Mouse (Mus musculus): ENCODE measurements around the gene Abcc6.

Gene Abcc6

DNA sequence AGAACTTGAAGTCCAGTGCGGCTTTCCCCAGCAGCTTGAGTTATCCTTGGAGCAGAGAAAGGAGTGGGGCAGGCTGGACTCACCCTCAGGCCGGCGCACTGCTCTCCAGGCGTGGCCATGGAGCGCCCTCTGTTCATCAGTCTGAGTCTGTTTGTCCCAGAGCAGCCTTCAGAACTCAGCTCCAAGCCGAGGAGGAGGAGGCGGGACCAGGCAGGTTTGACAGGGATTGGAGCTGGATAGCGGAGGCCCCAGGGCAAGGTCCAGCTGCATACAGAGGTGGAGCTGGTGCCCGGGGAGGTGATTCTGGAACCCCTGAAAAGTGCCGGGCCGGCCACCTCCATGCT is at the start of gene Abcc6:
TSS of gene Abcc6 (minus strand) at position 158 of the 344 bp plus-strand sequence.
- in situ Hi-C loops (cut with MseI, MboI) = no loop called here

DNA sequence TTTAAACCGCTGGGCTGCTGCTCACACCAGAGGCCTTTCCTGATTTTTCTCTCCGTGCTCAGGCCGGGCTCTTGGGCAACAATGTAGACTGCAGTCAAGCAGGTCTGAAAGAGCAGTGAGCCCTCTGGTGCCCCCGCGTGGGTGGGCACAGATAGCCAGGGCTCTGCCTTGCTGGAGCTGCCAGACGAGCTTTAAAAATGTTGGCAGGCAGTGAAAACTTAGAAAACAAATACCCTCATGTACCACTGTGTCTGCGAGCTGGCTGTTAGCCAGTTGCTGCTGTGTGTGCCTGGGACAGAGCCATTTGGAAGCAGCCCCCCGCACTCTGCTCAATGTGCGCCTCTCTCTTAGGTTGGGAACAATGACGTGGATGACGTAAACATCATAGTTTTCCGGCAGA is 47.6 kb upstream of the Abcc6 start:
- in situ Hi-C loops (cut with MseI, MboI) = no loop called here

DNA sequence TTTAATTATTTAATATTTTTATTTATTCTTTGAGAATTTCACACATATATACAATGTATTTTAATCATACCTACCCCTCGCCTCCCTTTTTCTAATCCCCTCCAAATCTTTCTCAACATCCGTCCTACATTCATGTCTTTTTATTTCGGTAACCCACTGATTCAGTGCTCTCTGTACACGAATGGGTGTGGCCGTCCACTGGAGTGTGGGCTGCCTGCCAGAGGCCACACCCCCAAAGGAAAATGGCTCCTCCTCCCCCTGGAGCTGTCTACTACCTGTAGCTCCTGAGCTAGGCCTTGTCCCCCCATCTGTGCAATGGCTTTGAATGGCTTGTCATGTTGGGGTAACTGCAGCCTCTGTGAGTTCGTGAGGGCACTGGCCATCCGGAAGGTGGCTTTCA is 46.7 kb upstream of the Abcc6 start:
- in situ Hi-C loops (cut with MseI, MboI) = no loop called here

DNA sequence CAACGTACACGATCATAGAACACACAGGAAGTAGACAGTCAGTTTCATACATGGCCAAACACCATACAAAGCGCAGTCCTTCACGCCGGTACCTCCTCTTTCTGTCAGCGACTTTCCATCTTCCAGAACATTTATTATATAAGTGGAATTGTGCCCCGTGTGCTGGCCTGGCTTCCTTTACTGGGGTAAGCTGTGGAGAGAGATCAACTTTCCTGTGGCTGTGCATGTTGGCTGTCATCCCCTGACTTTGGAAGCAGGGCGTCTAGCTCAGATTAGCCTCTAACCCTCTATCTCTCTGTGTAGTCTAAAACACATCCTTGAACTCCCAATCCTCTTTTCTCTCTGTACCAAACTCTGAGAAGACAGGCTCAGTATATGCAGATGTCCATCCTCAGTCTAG is 38.7 kb upstream of the Abcc6 start:
- in situ Hi-C loops (cut with MseI, MboI) = no loop called here

DNA sequence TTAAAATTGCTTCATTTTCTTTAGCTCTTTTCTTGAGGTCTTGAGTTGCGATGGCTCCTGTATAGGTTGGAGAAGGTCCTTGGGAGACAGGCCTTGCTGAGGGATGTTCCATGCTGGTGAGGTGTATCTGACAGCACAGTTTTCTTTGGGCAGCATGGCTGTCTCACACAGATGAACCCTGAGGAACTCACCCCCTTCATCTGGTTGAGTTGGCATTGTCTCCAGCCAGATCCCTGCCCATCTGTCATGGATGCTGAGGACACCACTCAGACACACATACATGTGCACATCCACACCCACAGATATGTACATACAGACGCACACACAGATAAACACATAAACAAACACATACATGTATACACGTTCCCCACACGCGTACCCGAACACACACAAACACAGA is 33.2 kb upstream of the Abcc6 start:
- in situ Hi-C loops (cut with MseI, MboI) = no loop called here

DNA sequence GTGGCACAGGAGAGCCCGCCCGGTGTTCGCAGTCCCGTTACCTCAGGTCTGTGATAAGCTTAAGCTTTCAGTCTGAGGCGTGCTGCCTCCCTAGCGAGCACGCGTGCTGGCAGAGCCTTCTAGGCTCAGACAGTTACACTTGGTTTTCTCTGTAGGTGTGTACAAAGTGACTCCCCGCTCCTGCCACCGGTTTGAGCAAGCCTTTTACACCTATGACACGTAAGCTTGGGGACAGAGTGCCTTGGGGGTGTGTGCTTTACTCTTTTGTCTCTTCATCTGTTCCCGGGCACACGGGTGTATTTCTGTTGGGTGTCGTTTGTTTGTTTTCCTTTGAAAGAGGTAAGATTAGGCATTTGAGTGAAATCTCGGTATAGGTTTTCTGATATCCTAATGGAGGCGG is 31.5 kb upstream of the Abcc6 start:
- in situ Hi-C loops (cut with MseI, MboI) = no loop called here

DNA sequence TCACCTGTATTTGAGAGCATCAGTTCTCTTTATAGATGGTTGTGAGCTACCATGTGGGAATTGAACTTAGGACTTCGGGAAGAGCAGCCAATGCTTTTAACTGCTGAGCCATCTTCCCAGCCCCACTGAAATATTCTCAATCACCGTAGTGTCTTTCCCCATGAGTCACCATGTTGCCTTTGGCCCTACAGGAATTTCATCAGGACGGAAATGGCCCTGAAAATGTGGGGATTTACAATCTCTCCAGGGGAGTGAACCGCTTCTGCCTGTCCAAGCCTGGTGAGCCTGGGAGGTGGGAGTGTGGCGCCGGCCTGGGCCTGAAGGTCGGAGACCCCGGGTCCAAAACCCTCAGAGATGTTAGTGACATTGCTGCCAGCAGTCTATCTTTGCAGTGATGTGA is 30.6 kb upstream of the Abcc6 start:
- in situ Hi-C loops (cut with MseI, MboI) = no loop called here

DNA sequence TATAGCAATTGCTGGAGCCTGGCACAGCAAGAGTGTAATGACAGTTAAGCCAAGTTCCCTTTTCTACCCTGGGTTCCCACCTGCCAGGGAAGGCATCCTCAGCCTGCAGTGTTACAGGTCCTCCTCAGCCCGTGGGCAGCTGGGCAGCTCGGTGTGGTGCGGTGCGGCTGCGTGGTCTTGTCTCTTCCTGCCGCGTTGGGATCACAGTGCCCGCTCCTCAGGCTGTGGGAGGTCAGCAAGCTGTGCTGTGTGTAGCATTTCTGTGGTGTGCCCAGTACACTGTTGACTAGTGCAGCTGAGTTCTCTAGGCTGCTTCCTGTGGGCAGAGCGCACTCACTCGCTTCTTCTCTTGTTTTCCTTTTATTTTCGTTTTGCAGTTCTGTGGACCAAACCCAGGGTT is 28.8 kb upstream of the Abcc6 start:
- in situ Hi-C loops (cut with MseI, MboI) = no loop called here

DNA sequence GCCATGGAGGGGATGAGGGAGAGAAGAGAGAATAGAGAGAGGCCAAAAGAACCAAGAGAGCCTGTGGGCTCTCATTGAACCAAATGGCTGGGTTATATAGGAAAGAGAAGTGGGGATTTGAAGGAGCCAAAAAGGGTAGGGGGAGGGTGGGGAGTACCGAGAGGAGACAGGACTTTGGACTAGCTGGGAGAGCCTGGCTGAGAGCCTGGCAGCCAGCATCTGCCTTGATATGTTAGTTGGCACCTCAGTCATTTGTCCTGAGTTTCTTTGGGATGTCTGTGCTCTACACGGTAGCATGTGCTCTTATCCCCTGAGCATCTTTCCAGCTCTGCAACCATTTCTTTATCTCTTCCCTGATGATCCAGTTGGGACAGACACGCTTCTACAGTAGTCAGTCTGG is 23.5 kb upstream of the Abcc6 start:
- in situ Hi-C loops (cut with MseI, MboI) = no loop called here

DNA sequence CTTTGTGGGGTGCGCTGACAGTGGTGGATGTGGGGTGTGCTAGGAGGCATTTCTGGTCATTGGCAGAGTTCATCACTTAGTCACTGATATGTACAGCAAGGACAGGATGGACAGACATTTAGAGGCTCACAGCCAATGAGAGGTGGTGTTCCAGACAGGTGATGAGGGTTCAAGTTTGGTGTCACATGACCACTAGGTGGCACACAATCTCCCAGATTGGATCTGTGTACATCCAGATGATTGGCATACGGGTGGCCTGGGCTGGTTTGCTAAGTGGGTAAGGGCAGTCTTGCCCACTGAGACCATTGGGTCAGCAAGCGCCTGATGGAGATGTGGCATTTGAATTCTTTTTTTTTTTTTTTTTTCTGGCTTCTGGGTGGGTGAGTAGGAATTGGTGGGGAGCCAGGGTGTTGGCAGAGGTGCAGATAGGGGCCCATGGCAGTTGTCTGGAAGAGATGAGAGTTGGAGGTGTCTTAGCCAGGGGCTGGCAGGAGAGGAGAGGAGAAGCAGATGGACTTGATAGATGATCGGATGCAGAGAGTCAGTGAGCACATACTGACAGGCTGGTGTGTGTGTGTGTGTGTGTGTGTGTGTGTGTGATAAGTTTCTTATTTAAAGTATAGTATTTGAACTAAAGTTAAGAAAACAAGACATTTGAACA is 22.2 kb upstream of the Abcc6 start:
- in situ Hi-C loops (cut with MseI, MboI) = no loop called here

DNA sequence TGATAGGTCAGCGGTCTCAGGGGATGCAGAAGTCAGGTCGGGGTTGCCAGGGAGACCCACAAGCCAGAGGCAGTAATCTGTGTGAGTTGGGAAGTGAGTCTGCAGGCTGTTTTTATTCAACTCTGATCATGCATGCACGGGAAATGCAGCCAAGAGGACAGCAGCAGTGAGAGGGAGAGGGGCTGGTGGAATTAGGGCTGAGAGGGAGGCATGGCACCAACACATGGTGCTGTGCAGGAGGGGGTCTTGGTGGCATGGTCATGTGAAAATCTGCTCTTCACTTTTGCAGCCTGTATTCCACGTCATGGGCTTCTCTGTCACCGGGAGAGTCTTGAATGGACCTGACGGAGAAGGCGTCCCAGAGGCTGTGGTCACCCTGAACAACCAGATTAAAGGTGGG is 19.9 kb upstream of the Abcc6 start:
- in situ Hi-C loops (cut with MseI, MboI) = no loop called here

DNA sequence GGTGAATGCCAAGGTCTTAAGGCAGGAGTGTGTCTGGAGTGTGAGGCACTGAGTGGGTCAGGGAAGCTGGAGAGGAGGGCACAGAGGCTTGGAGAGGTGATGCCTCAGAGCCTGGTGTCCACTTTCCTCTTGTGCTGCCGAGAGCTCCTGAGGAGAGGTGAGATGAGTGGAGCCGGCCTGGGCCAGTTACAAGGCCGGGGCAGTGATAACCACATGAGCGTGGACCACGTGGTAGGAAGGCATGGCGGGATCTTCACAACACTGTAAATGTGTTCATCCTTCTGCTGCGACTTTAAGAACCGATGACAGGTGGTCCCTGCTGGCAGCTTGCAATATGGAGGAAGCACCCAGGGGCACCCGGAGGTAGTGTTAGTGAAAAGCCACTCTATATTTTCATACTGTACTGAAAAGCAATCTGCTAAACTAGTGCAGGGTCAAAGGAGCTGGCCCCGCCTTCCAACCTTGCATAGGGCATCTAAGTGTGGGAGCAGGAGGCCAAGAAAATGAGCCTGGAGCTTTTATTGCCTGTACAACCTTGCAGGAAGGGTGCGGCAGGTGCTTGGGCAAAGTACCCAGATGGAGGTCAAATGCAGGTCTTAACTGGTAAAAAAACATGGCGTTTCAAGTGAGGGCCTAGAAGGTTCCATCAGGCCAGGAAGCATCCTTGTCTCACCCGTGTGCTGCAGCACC is 17.9 kb upstream of the Abcc6 start:
- in situ Hi-C loops (cut with MseI, MboI) = no loop called here

DNA sequence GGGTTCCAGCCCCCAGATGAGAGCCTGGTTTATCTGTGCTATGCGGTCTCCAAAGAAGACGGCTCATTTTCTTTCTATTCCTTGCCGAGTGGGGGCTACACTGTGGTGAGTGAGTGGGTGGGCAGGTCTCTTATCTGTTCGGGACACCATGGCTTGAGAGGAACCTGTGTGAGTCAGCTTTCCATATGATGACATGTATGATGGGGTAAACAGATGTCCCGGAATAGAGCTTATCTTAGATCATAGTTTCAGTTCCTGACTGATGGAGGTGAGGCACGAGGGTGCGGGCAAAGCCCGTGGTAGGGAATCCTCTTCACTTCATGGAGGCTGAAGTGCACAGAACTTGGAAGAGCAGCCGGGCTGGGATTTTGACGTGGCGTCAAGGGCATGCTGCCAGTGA is 15.8 kb upstream of the Abcc6 start:
- in situ Hi-C loops (cut with MseI, MboI) = no loop called here

DNA sequence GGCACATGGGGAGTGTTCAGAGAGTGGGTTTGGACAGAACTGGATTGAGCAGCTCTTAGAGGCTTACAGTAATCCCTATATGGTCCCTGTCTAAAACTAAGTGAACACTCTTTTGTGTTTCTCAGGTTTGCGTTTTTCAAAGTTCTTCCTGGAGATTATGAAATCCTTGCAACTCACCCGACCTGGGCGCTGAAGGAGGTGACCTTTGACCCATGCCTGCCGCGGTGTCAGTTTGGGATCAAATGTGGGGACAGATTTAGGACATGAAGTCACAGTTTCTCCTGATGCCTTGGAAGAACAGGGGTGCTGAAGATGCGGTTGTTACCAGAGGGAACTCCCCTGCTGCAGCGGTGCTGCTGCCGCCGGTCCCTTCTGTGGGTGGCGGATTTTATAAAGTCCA is 14.0 kb upstream of the Abcc6 start:
- in situ Hi-C loops (cut with MseI, MboI) = no loop called here

DNA sequence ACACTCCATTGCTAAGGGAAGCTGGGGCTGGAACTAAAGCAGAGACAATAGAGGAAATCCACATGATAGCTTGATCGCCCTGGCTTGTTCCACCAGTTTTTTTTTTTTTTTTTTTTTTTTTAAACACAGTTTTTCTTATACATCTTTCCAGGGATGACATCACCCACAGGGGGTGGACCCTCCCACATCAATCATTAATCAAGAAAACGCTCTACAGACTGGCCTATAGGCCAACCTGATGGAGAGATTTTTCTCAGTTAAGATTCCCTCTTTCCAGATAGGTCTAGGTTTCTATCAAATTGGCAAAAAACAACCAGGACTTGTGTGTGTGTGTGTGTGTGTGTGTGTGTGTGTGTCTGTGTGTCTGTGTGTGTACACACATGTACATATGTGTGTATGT is 9.8 kb upstream of the Abcc6 start:
- in situ Hi-C loops (cut with MseI, MboI) = no loop called here

DNA sequence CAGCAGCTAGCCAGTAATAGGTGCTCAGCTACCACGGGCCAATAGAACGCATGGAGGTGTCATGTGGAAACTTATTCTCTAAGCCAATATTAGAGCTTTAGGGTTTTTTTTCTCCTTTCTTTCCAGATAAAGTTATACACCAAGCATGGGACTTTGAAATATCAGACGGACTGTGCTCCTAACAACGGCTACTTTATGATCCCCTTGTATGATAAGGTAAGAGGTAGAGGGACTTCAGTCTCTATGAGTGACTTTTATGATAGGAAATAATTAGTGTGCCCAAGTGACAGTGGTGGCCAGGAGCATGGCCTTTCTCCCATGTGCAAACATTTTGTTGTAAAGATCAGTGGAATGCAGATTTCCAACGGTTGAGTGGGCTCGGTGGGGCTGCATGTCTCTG is 7.3 kb upstream of the Abcc6 start:
- in situ Hi-C loops (cut with MseI, MboI) = no loop called here

DNA sequence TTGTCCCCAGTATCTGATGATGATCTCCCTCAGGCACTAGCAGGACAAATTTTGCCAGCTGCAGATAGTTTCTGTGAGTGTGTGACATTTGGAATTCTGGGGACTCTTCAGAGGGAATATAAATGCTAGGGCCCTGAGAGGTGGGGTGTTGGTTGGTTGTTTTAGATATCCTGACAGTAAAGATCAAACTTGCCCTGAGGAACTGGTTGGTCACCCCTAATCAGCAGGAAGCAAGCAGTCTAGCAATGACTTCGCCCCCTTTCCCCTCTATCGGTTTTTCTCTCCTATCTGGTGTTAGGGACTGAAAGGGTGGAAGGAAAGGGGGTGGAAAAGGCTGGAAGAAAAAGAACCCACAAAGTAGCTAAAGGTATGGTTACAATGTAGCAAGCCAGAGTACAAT is 5.4 kb upstream of the Abcc6 start:
- in situ Hi-C loops (cut with MseI, MboI) = no loop called here

DNA sequence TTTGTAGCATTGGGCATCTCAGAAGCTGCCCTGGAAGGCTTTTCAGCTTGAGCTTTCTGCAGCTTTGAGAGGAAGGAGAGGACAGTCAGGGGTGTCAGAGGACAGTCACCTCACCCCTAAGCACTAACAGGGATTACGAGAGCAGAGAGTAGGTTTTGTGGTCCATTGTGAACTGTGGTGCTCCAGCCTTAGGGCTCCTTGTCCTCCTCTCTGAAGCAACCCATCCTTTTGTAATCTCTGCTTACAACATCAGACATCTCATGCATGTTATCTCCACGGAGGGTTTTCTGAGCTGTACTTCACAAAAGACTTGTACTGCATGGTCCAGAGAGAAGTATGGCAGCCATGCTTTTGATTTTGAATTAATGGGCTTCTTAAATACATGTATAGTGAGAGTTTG is 4.9 kb upstream of the Abcc6 start:
- in situ Hi-C loops (cut with MseI, MboI) = no loop called here

DNA sequence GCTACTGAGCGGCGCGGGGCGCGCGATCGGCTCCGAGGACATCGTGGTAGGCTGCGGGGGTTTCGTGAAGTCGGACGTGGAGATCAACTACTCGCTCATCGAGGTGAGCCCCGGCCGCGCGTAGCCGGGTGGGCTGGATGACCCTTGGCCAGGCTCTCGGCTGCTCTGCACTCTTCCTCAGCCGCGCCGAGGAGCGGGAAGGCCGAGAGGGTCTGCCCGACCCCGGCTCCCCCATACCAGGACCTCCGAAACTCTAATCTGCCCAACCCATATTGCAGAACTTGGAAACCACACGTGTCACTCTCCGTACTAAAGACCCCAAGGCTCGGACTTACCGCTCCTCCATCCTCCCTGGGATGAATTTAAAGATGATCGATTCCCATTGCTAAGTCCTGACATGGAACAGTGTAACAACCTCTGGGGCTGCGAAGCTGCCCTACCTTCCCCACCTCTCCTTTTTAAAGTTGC is 3.8 kb upstream of the Abcc6 start:
- in situ Hi-C loops (cut with MseI, MboI) = no loop called here

DNA sequence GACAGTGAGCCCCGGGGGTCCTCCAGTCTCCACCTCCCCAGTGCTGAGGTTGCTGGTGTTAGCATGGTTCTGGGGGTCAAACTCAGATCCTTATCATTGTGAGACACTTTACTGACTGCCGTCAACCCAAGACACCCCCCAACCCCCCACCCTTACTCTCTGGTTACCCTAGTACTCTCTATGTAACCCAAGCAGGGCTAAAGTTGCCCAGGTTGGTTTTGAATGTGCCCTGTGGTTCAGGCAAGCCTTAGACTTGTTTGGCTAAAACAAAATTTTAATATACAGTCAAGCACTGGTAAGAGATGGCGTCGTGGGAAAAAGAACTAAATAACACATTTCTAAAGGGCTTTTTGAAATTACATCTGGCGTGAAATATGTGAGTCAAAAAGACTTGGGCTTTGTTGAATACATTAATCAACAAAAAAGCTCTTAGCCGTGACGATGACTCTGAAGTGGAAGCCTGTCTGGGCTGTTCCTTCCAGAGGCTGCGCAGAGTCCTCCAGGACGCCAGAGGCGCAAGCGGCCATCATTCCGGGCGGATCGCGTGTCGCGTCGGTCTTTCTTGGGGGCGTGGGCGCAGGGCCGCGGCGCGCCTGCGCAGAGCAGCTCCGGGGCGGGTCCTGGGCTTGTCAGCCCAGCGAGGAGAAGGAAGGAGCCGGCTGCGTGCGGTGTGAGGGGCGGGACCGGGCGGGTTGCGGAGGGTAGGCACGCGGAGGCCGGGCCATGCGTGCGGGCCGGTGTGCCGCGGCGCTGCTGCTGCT is 3.2 kb upstream of the Abcc6 start, which contains the start of gene Nomo1:
TSS of gene Nomo1 (plus strand) at position 590 of the 761 bp plus-strand sequence.
- in situ Hi-C loops (cut with MseI, MboI) = no loop called here

DNA sequence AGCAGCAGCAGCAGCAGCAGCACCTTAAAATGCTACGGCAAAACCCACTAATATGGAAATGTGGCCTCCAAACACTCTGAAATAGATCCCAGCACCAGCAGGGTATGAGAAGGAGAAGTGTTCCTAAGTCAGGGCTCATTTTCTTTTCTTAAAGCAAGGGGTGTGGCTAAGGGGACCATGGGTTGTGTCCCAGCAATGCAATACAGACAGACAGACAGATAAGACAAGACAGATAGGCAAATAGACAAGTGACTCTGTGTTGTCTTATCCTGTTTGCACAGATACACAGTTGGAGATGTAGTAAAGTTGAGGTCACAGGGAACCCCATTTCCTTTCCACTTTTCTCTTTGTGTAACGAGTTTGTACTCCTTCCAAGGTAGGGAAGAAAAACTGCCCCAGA is 973 bp upstream of the Abcc6 start:
- in situ Hi-C loops (cut with MseI, MboI) = no loop called here

DNA sequence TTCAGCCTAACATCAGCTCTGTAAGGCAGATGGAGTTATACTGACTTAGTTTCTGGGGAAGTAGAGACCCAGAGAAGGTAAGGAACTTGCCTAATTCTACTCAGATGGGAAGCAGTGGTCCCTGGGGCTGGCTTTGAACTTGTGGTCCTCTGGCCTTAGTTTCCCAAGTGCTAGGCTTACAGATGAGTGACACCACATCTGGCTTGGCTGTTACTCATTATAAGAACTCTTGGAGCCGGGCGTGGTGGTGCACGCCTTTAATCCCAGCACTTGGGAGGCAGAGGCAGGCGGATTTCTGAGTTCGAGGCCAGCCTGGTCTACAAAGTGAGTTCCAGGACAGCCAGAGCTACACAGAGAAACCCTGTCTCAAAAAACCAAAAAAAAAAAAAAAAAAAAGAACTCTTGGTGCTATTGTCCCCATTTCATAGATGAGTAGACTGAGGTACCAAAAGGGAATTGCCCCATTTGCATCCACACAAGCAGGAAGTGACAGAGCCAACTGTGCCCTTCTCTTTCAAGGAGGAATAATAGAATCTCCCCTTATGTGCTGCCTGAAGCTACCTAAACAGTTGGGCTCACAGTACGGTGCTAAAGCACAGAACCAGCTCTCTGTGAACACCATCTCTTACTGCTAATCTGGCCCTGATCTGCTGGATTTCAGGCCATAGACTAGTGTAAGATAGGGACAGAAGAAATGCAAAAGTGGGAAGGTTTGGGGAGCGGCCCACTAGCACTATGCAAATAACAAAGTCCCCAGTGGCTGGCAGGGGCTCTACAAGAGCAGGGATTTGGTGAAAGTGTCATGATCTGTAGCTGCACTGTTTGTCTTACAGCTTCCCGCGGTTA is 580 bp downstream of the Abcc6 start:
- in situ Hi-C loops (cut with MseI, MboI) = no loop called here
